Mouse (Mus musculus) heart, adult 2 months (tissue): Measurements from ENCODE around the gene Rnf38. TPM values are rescaled to one million over a fixed set of nuclear protein-coding genes. Genes with fewer than 3 reads are reported as not detected.

Experiments used
- DNase-seq, 2 experiments: peaks; one replicate each; pipeline ENCODE4 v3.0.0; 2021
- H3K27ac ChIP-seq: fragments of 200-600 bp; 2 replicates; pipeline ENCODE4 v1.8.1; 2022
- H3K27me3 ChIP-seq: fragments of 200-500 bp; 2 replicates; pipeline ENCODE4 v1.6.1; 2012; ENCODE audit warnings: mild to moderate bottlenecking, low read length, inconsistent platforms, mixed read lengths; ENCODE audit not compliant: control insufficient read depth, insufficient read depth
- H3K36me3 ChIP-seq: fragments of 200-500 bp; 2 replicates; pipeline ENCODE4 v1.6.1; 2012; ENCODE audit warnings: low read length, inconsistent platforms; ENCODE audit not compliant: control insufficient read depth, insufficient read depth
- H3K4me1 ChIP-seq: fragments of 200-500 bp; 2 replicates; pipeline ENCODE4 v1.6.1; 2011; ENCODE audit warnings: low read length; ENCODE audit not compliant: control insufficient read depth, insufficient read depth
- H3K4me3 ChIP-seq: fragments of 200-600 bp; 2 replicates; pipeline ENCODE4 v1.8.1; 2022
- H3K79me2 ChIP-seq: fragments of 200-500 bp; replicated peaks from 2 replicates; pipeline ENCODE4 v1.6.1; 2012; ENCODE audit warnings: mild to moderate bottlenecking, inconsistent platforms, low read length, moderate library complexity, mixed read lengths; ENCODE audit not compliant: control insufficient read depth, insufficient read depth
- H3K9ac ChIP-seq: fragments of 200-500 bp; 2 replicates; pipeline ENCODE4 v1.6.1; 2012; ENCODE audit warnings: low read depth, mild to moderate bottlenecking, control low read depth, inconsistent platforms, low read length, mixed read lengths
- CTCF ChIP-seq: fragments of 200-600 bp; IDR thresholded peaks from 2 replicates; pipeline ENCODE4 v1.8.1; 2022; ENCODE audit warnings: antibody characterized with exemption, mild to moderate bottlenecking, moderate library complexity
- EP300 ChIP-seq: fragments of 200-500 bp; IDR thresholded peaks from 2 replicates; pipeline ENCODE4 v1.6.1; 2011; ENCODE audit warnings: low read depth, low read length, control low read depth; ENCODE audit not compliant: insufficient read depth
- POLR2A ChIP-seq: fragments of 200-500 bp; IDR thresholded peaks from 2 replicates; pipeline ENCODE4 v1.6.1; 2011; ENCODE audit warnings: mild to moderate bottlenecking, low read depth, low read length, control low read depth; ENCODE audit not compliant: insufficient read depth
- WGBS: fragments of 180-500 bp; shearing (Covaris S2); methylation state at CpG from one replicate; pipeline ENCODE4 v1.1.7; 2018; 5-methylcytosine and 5-hydroxymethylcytosine counted together
- intact Hi-C: fragments of 180-260 bp; cut with DNase I; formaldehyde crosslinking; loops from one replicate; pipeline ENCODE4 v1.15.1; 2025
- polyA plus RNA-seq: library from polyadenylated mRNA; depleted of rRNA; stranded (reverse); fragments of >200 nt; gene quantifications from 2 replicates; pipeline ENCODE4 v1.2.3, GENCODE M21; 2012
- total RNA-seq, 2 experiments: library from RNA; stranded (reverse); gene quantifications; 2 replicates each; pipeline ENCODE4 v1.2.3; 2021

Gene Rnf38
- total and polyA plus RNA-seq, 3 experiments, result 24.8 to 62.0 (median 32.0) TPM

DNA sequence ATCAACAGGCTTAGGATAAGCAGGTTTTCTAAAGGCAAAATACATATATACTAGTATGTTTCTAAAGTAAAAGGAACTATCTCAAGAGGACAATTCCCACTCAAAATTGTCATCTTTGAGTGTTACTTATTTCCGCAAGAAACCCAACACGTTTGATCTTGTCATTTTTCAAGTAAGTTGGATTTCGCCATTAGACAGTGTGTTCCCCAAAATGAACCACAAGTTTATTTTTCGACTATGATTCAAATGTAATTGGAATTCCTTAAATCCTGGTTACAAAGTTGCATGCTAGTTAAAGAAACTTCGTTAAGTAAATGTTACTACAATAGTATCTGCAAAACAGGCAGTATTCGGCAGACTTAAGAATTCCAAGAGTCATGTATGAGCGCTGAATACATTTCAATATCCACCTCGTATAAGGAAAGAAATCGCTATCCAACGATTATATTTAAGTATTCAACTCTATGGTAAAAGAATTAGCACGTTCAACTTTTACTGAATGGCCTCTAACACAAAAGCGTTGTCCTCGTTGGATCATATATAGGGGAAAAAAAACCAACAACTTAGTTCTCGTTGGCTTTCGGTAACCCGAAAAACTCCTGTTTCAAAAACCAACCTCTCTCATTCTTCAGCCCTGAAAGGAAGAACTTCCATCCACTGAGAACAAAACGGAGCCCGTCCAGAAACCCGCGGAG lies 66.7 kb downstream of the Rnf38 start:
- Histone ChIP-seq H3K36me3 (peaks cover 2% of the 10 kb centered on the region; the same call in 1 of the 2 replicates), H3K4me3 (peak overlapping the region; percentile 75), H3K27ac (peak overlapping the region; percentile 90), H3K79me2 (peaks cover 4% of the 10 kb centered on the region; the same call in 1 of the 2 replicates), H3K4me1 (peaks cover 1% of the 10 kb centered on the region), H3K9ac (peak overlapping the region; percentile 68), H3K27me3 (no peaks in the 10 kb centered on the region)
- TF ChIP-seq CTCF (no peak), EP300 (no peak), POLR2A (no peak)
- intact Hi-C loops, result loop anchor here (2.0 kb wide), 1 partner anchor 94 kb away; no protein-coding TSS in a partner anchor
- DNase-seq, result no peak
- WGBS, result 6% methylated on average over 20 of the region's 20 CpGs

DNA sequence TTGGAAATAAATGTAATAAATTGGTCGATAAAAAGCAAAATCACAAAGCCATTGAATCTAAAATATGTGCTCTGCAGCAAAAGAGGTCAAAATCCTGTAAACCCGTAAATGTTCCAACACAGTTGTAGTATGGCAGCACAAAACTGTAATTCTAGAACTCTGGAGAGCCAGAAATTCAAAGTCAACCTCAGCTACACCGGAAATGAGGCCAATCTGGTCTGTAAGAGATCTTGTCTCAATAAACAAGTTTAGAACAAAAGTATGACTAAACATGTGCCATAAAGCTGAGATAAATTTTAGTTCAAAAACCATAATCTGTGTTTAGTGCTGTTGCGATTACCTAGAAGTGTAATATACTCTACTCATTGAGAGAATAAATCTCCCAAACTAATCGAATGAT lies 69.0 kb downstream of the Rnf38 start:
- TF ChIP-seq CTCF (no peak), EP300 (no peak), POLR2A (no peak)
- WGBS, result 78% methylated on average over 5 of the region's 5 CpGs
- no peak overlapping the region for H3K27ac ChIP-seq
- H3K36me3 ChIP-seq, result peaks cover 2% of the 10 kb centered on the region; the same call in 1 of the 2 replicates
- peaks cover 1% of the 10 kb centered on the region for H3K4me1 ChIP-seq
- H3K79me2 ChIP-seq, result peaks cover 4% of the 10 kb centered on the region; the same call in 1 of the 2 replicates
- intact Hi-C loops, result no loop called here
- H3K9ac ChIP-seq, result no peak overlapping the region
- DNase-seq, result no peak
- H3K27me3 ChIP-seq, result no peaks in the 10 kb centered on the region
- H3K4me3 ChIP-seq, result no peak overlapping the region

DNA sequence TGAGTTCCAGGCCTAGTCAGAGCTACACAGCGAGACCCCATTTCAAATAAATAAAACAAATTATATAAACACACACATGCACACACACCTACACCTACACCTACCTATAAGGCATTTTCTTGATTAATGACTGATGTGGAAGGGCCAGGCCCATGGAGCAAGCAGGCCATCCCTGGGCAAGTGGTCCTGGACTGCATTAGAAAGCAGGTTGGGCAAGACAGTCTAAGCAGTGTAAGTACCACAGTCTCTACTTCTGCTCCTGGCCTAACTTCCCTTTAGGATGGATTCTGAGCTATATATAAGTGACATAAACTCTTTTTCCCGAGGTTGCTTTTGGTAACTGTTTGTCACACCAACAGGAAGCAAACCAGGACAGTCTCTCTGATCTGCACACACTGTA lies 70.6 kb downstream of the Rnf38 start:
- no peak for DNase-seq
- intact Hi-C loops, result no loop called here
- no peak overlapping the region for H3K4me3 ChIP-seq
- TF ChIP-seq EP300 (no peak), POLR2A (no peak), CTCF (no peak)
- H3K79me2 ChIP-seq, result peaks cover 4% of the 10 kb centered on the region
- peaks cover 1% of the 10 kb centered on the region for H3K4me1 ChIP-seq
- H3K36me3 ChIP-seq, result peaks cover 2% of the 10 kb centered on the region; the same call in 1 of the 2 replicates
- 55% methylated on average over 2 of the region's 2 CpGs for WGBS
- no peaks in the 10 kb centered on the region for H3K27me3 ChIP-seq
- H3K9ac ChIP-seq, result no peak overlapping the region
- no peak overlapping the region for H3K27ac ChIP-seq

DNA sequence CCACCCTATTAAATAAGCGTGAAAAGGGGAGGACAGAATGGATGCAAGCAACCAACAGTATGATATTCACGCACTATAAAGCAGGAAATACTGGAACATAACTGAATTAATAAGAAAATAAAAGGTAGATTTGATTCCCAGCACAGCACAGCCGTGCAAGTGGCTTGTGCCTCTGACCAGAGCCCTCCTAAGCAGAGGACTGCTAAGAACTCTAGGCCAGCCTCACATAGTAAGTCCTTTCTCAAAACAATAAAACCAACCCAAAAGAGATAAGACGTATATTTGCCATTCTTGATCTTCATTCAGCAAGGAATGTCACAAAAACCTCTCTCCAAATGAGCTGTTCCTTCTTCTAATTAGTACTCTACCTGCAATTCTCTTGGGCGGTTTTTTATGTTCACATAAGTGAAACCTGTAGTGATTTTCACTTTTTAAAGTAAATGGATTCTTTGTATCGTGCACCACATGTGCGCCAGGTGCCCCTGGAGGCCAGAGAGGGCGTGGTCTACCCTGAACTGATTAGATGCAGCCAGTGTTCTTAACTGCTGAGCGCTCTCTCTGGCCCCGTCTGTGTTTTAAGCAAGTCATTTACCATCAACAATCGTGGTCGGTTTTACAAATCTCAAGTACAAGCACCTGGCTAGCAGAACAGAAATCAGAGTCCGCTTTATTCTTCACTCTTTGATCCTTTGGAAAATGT lies 72.4 kb downstream of the Rnf38 start:
- no peak for DNase-seq
- no peak for TF ChIP-seq EP300
- no peak for TF ChIP-seq CTCF
- TF ChIP-seq POLR2A, result no peak
- H3K36me3 ChIP-seq, result no peaks in the 10 kb centered on the region; the same call in 1 of the 2 replicates
- peaks cover 6% of the 10 kb centered on the region for H3K79me2 ChIP-seq
- intact Hi-C loops, result no loop called here
- H3K27ac ChIP-seq, result no peak overlapping the region
- H3K9ac ChIP-seq, result no peak overlapping the region
- no peaks in the 10 kb centered on the region for H3K27me3 ChIP-seq
- H3K4me3 ChIP-seq, result no peak overlapping the region
- H3K4me1 ChIP-seq, result peaks cover 1% of the 10 kb centered on the region
- 60% methylated on average over 13 of the region's 13 CpGs for WGBS

DNA sequence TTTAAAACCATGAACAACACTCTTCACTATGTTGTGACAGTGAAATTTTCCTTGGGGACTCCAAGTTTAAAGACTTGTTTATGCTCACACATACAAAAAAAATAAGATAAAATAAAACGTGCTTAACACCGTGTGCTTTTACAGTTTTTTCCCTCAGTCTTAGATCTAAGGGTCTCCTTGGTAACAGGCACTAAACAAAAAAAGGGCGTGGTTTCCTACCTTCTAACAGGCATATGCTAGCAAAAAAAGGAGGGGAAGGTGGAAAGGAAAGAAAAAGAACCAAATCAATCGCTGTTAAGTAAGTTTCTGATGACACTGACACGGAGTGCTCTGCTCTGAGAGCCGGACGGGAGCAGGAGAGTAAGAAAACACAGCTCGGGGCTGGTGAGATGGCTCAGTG lies 73.8 kb downstream of the Rnf38 start:
- no peak overlapping the region for H3K4me3 ChIP-seq
- no peak for TF ChIP-seq POLR2A
- H3K27me3 ChIP-seq, result no peaks in the 10 kb centered on the region
- intact Hi-C loops, result no loop called here
- no peak overlapping the region for H3K9ac ChIP-seq
- peaks cover 1% of the 10 kb centered on the region for H3K4me1 ChIP-seq
- WGBS, result 67% methylated on average over 8 of the region's 8 CpGs
- H3K79me2 ChIP-seq, result peaks cover 5% of the 10 kb centered on the region
- no peak overlapping the region for H3K27ac ChIP-seq
- DNase-seq, result no peak
- H3K36me3 ChIP-seq, result no peaks in the 10 kb centered on the region

DNA sequence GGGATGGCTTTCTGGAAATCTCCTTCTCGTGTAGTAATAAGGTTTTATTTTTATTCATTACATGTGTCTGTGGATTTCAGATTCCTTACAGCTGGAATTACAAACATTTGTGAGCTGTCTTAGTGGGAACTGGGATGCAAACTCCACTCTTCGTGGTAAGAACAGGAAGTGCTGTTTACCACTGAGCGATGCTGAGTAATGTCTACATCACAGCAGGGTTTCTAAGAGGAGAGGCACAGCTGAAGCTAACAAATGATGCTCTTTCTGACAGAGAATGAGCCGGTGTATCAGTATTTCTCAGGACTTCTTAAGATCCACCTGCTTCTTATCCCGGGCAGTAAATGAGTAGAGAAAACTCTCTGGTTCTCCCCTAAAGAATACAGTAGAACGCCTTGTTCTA lies 77.1 kb downstream of the Rnf38 start:
- Histone ChIP-seq H3K36me3 (no peaks in the 10 kb centered on the region), H3K9ac (no peak overlapping the region), H3K27ac (no peak overlapping the region), H3K27me3 (no peaks in the 10 kb centered on the region), H3K4me1 (no peaks in the 10 kb centered on the region; the same call in none of the 2 replicates), H3K4me3 (no peak overlapping the region), H3K79me2 (peaks cover 1% of the 10 kb centered on the region)
- no peak for DNase-seq
- intact Hi-C loops, result no loop called here
- 71% methylated on average over 6 of the region's 6 CpGs for WGBS
- TF ChIP-seq EP300 (no peak), CTCF (no peak), POLR2A (no peak)
